13 mouse cellular contexts compared by ENCODE assay signal in genomic region chr16:91826893-91827292, GRCm38 (mm10).
DNase-seq lines count a peak whose midpoint lies in the region; ATAC-seq and TF ChIP-seq lines count a peak whose summit lies in the region.
"Had no signal": no experiment of that assay in that cellular context is flagged by ENCODE, and none has a peak within 500 bp of the region (broad histone marks: within the 10 kb centered on the region; RNA-seq: fewer than 3 reads in every experiment).

No protein-coding gene starts in this region.

- H3K36me3 ChIP-seq in heart, embryonic 11.5 days (ENCODE audit: control insufficient read depth, insufficient read depth, low read length), result 0 out of 2 replicates have a peak, but pooled peaks cover 6% of the 10 kb centered on the region
- H3K36me3 ChIP-seq in lung, embryonic 16.5 days (ENCODE audit: control insufficient read depth, insufficient read depth, low read length), result peaks cover 13% of the 10 kb centered on the region
- peaks cover 89% of the 10 kb centered on the region for H3K36me3 ChIP-seq in liver, embryonic 12.5 days
- no peaks in the 10 kb centered on the region for H3K36me3 ChIP-seq in intestine, embryonic 15.5 days

- TF ChIP-seq POLR2A in embryonic fibroblast, embryonic 13.5 days (IDR thresholded peaks at IDR 0.05; ENCODE audit: low read depth, low read length), result no peak

- H3K4me3 ChIP-seq in heart, embryonic 11.5 days (ENCODE audit: low read depth, low read length), result no peak overlapping the region
- H3K4me3 ChIP-seq in lung, embryonic 16.5 days (ENCODE audit: low read length), result no peak overlapping the region
- no peak overlapping the region for H3K4me3 ChIP-seq in embryonic fibroblast, embryonic 13.5 days (ENCODE audit: insufficient read depth, low read length)
- no peak overlapping the region for H3K4me3 ChIP-seq in liver, embryonic 12.5 days
- H3K4me3 ChIP-seq in intestine, embryonic 15.5 days (replicated peaks), result no peak overlapping the region
- H3K4me3 ChIP-seq: kidney, embryonic 15.5 days had no signal

- no peak for ATAC-seq in heart, embryonic 11.5 days (replicated peaks; ENCODE audit: insufficient number of reproducible peaks, low FRiP score, low TSS enrichment)
- ATAC-seq in lung, embryonic 16.5 days (ENCODE audit: low read depth), result no peak
- ATAC-seq in liver, embryonic 12.5 days, result no peak
- ATAC-seq in intestine, embryonic 15.5 days, result no peak

- no peak overlapping the region for H3K4me2 ChIP-seq in heart, embryonic 11.5 days
- no peak overlapping the region for H3K4me2 ChIP-seq in lung, embryonic 16.5 days (ENCODE audit: low read depth, low read length)
- no peak overlapping the region for H3K4me2 ChIP-seq in liver, embryonic 12.5 days
- no peak overlapping the region for H3K4me2 ChIP-seq in intestine, embryonic 15.5 days (replicated peaks)
- H3K4me2 ChIP-seq: kidney, embryonic 15.5 days had no signal

- no peaks in the 10 kb centered on the region for H3K27me3 ChIP-seq in heart, embryonic 11.5 days (ENCODE audit: control insufficient read depth, insufficient read depth, low read length)
- no peaks in the 10 kb centered on the region for H3K27me3 ChIP-seq in lung, embryonic 16.5 days (ENCODE audit: control insufficient read depth, insufficient read depth, low read depth, low read length)
- H3K27me3 ChIP-seq in liver, embryonic 12.5 days (replicated peaks), result no peaks in the 10 kb centered on the region; the same call in 1 of the 2 replicates
- H3K27me3 ChIP-seq in intestine, embryonic 15.5 days (replicated peaks), result no peaks in the 10 kb centered on the region
- H3K27me3 ChIP-seq: kidney, embryonic 15.5 days had no signal

- no peak for DNase-seq in heart, postnatal 10 days
- no peak for DNase-seq in lung, postnatal 14 days
- DNase-seq in cerebellum, postnatal 10 days, result no peak
- DNase-seq: cerebellum, postnatal 25 days; heart, postnatal 4 days; thymus, postnatal 4 days had no signal

- intact Hi-C loops in heart, postnatal 10 days (cut with DNase I), result no loop called here

- no peak for TF ChIP-seq CTCF in embryonic fibroblast, embryonic 13.5 days (IDR thresholded peaks at IDR 0.05; ENCODE audit: borderline replicate concordance, insufficient read depth, low read length)

- H3K9ac ChIP-seq in heart, embryonic 11.5 days (ENCODE audit: low read depth, low read length), result no peak overlapping the region
- no peak overlapping the region for H3K9ac ChIP-seq in lung, embryonic 16.5 days (ENCODE audit: low read length)
- no peak overlapping the region for H3K9ac ChIP-seq in liver, embryonic 12.5 days
- H3K9ac ChIP-seq in intestine, embryonic 15.5 days, result no peak overlapping the region
- H3K9ac ChIP-seq: kidney, embryonic 15.5 days had no signal

- H3K9me3 ChIP-seq in heart, embryonic 11.5 days (replicated peaks; ENCODE audit: control insufficient read depth, low read length), result no peaks in the 10 kb centered on the region
- no peaks in the 10 kb centered on the region for H3K9me3 ChIP-seq in lung, embryonic 16.5 days (ENCODE audit: control insufficient read depth, low read length)
- no peaks in the 10 kb centered on the region for H3K9me3 ChIP-seq in liver, embryonic 12.5 days (replicated peaks)
- H3K9me3 ChIP-seq in intestine, embryonic 15.5 days, result no peaks in the 10 kb centered on the region
- H3K9me3 ChIP-seq: kidney, embryonic 15.5 days had no signal

- 71% methylated on average over 2 of the region's 2 CpGs for WGBS in heart, embryonic 11.5 days (ENCODE audit: insufficient replicate concordance)
- WGBS in lung, embryonic 16.5 days, result 74% methylated on average over 2 of the region's 2 CpGs
- WGBS in liver, embryonic 12.5 days (ENCODE audit: insufficient replicate concordance), result 83% methylated on average over 2 of the region's 2 CpGs
- 76% methylated on average over 2 of the region's 2 CpGs for WGBS in intestine, embryonic 15.5 days

- H3K4me1 ChIP-seq in heart, embryonic 11.5 days (ENCODE audit: control insufficient read depth, insufficient read depth, low read length), result peaks cover 24% of the 10 kb centered on the region
- H3K4me1 ChIP-seq in lung, embryonic 16.5 days (replicated peaks; ENCODE audit: control insufficient read depth, insufficient read depth, low read length), result peaks cover 6% of the 10 kb centered on the region
- H3K4me1 ChIP-seq in embryonic fibroblast, embryonic 13.5 days (ENCODE audit: control insufficient read depth, insufficient read depth, low read length), result peaks cover 5% of the 10 kb centered on the region; the same call in 1 of the 2 replicates
- peaks cover 66% of the 10 kb centered on the region for H3K4me1 ChIP-seq in liver, embryonic 12.5 days
- 0 out of 2 replicates have a peak, but pooled peaks cover 14% of the 10 kb centered on the region for H3K4me1 ChIP-seq in intestine, embryonic 15.5 days (replicated peaks)

- peak overlapping the region; percentile 6; the same call in 1 of the 2 replicates for H3K27ac ChIP-seq in heart, embryonic 11.5 days (ENCODE audit: low read depth, low read length)
- H3K27ac ChIP-seq in lung, embryonic 16.5 days (ENCODE audit: low read length), result peak overlapping the region; percentile 14
- peak overlapping the region; percentile 80 for H3K27ac ChIP-seq in embryonic fibroblast, embryonic 13.5 days (ENCODE audit: insufficient read depth, low read length)
- H3K27ac ChIP-seq in liver, embryonic 12.5 days, result peak overlapping the region; percentile 67
- H3K27ac ChIP-seq in intestine, embryonic 15.5 days, result no peak overlapping the region
- H3K27ac ChIP-seq: kidney, embryonic 15.5 days; stomach, postnatal 0 days had no signal
